Mouse (Mus musculus): Measurements from ENCODE around the gene Ky.

DNA sequence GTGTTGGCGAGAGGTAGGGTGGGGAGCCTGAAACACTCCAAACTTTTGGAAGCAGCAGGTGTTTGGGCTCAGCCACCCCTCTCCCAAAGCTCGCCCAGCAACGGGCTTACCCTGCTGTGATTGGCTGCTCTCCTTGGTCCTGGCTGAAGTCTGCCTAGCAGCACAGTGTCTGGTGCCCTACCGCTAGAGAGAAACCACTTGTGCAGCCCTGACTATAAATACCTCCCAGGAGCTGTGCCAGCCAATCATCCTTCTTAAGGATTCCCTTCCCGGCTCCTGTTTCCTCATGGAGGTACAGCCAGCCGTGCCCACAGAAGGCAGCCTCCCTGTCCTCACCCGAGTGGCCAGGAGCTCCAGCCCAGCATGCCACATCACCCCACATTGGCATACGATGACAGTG lies 5.9 kb downstream of the Ky start:
- TF ChIP-seq CTCF (IDR thresholded peaks at IDR 0.05) (no peak), EP300 (IDR thresholded peaks at IDR 0.05) (no peak)
